Mouse (Mus musculus): ENCODE results near the gene Wdr45. TPM values are rescaled to one million over a fixed set of nuclear protein-coding genes. Genes with fewer than 3 reads are reported as not detected.
"Not testable (repeated sequence)": the region's sequence is repeated elsewhere in the genome, so short reads cannot be mapped to it uniquely, and the experiment has no call there.

Gene Wdr45
- total RNA-seq, 2 experiments from 2014 or later = 32.0 to 34.9 TPM

GRCm38 (mm10) chrX:7716058-7716457, 1.9 kb downstream of the Wdr45 start:
- intact Hi-C loops (cut with DNase I); DNase-seq: not testable (repeated sequence)

GRCm38 (mm10) chrX:7721514-7722281, 7.6 kb downstream of the Wdr45 start, which contains the start of gene Gm45208:
Gm45208 (plus strand) TSS chrX:7722245.
- intact Hi-C loops (cut with DNase I) = no loop called here
- peak; percentile 43 for DNase-seq

GRCm38 (mm10) chrX:7722282-7722611, 8.1 kb downstream of the Wdr45 start:
- DNase-seq = no peak
- intact Hi-C loops (cut with DNase I) = no loop called here

- intact Hi-C loops (cut with DNase I) = no loop called here
- no peak for DNase-seq
These were observed 8.6 kb downstream of the Wdr45 start for GRCm38 (mm10) chrX:7722691-7723090.

GRCm38 (mm10) chrX:7724135-7724534, 10.0 kb downstream of the Wdr45 start:
- intact Hi-C loops (cut with DNase I) = no loop called here
- no peak for DNase-seq

GRCm38 (mm10) chrX:7725841-7726240, 11.7 kb downstream of the Wdr45 start:
- no peak for DNase-seq
- intact Hi-C loops (cut with DNase I) = no loop called here

- intact Hi-C loops (cut with DNase I) = no loop called here
- no peak for DNase-seq
These were observed 13.0 kb downstream of the Wdr45 start for GRCm38 (mm10) chrX:7727176-7727575.

- DNase-seq = peak; percentile 78
- intact Hi-C loops (cut with DNase I) = no loop called here
These were observed 14.2 kb downstream of the Wdr45 start, which contains the start of gene Praf2 for GRCm38 (mm10) chrX:7728215-7728921. Praf2 (plus strand) TSS chrX:7728439.

- intact Hi-C loops (cut with DNase I) = no loop called here
- no peak for DNase-seq
These were observed 14.8 kb downstream of the Wdr45 start for GRCm38 (mm10) chrX:7728922-7729265.

- DNase-seq = peak; percentile 74
- intact Hi-C loops (cut with DNase I) = no loop called here
These were observed 19.5 kb downstream of the Wdr45 start for GRCm38 (mm10) chrX:7733571-7734156.

GRCm38 (mm10) chrX:7739336-7740081, 25.4 kb downstream of the Wdr45 start:
- DNase-seq = peak; percentile 63
- intact Hi-C loops (cut with DNase I) = no loop called here

GRCm38 (mm10) chrX:7740082-7740819, 26.1 kb downstream of the Wdr45 start:
- intact Hi-C loops (cut with DNase I) = no loop called here
- DNase-seq = no peak

GRCm38 (mm10) chrX:7741103-7741502, 27.0 kb downstream of the Wdr45 start:
- intact Hi-C loops (cut with DNase I) = no loop called here
- DNase-seq = no peak

- DNase-seq = no peak
- intact Hi-C loops (cut with DNase I) = no loop called here
These were observed 29.3 kb downstream of the Wdr45 start for GRCm38 (mm10) chrX:7743470-7743869.

GRCm38 (mm10) chrX:7744940-7745339, 30.8 kb downstream of the Wdr45 start:
- intact Hi-C loops (cut with DNase I) = no loop called here
- DNase-seq = no peak

GRCm38 (mm10) chrX:7745429-7745828, 31.3 kb downstream of the Wdr45 start:
- intact Hi-C loops (cut with DNase I) = no loop called here
- DNase-seq = no peak

- intact Hi-C loops (cut with DNase I) = no loop called here
- DNase-seq = peak; percentile 85
These were observed 36.4 kb downstream of the Wdr45 start, which contains the start of gene Ccdc120 for GRCm38 (mm10) chrX:7750432-7751116. Ccdc120 (minus strand) TSS chrX:7750905.

GRCm38 (mm10) chrX:7753627-7754026, 39.5 kb downstream of the Wdr45 start:
- intact Hi-C loops (cut with DNase I); DNase-seq: not testable (repeated sequence)

- DNase-seq = peak; percentile 94
- intact Hi-C loops (cut with DNase I) = no loop called here
These were observed 48.2 kb downstream of the Wdr45 start, which contains the start of gene Tfe3 for GRCm38 (mm10) chrX:7762137-7762920. Tfe3 (plus strand) TSS chrX:7762560.

Data from left cerebral cortex, postnatal 4 days (tissue).